In genomic region chr7:116245815-116246695, GRCm38 (mm10) we compare ENCODE assay signal across 9 mouse cellular contexts.
DNase-seq lines count a peak whose midpoint lies in the region; ATAC-seq lines count a peak whose summit lies in the region.
"Had no signal": no experiment of that assay in that cellular context is flagged by ENCODE, and none has a peak within 500 bp of the region (broad histone marks: within the 10 kb centered on the region; RNA-seq: fewer than 3 reads in every experiment).

No protein-coding gene starts in this region.

- WGBS in heart, embryonic 13.5 days, result 23% methylated on average over 15 of the region's 15 CpGs
- 34% methylated on average over 15 of the region's 15 CpGs for WGBS in liver, embryonic 13.5 days (ENCODE audit: insufficient replicate concordance)

- H3K4me1 ChIP-seq in brown adipose tissue, adult 24 weeks (ENCODE audit: control insufficient read depth, insufficient read depth, insufficient read length, low read length), result no peaks in the 10 kb centered on the region; the same call in 1 of the 2 replicates
- H3K4me1 ChIP-seq in heart, embryonic 13.5 days, result peaks cover 53% of the 10 kb centered on the region
- H3K4me1 ChIP-seq in liver, embryonic 13.5 days (replicated peaks), result peaks cover 13% of the 10 kb centered on the region

- peak overlapping the region; percentile 32; the same call in 1 of the 2 replicates for H3K4me3 ChIP-seq in brown adipose tissue, adult 24 weeks (ENCODE audit: insufficient read depth, low read depth, low read length)
- peak overlapping the region; percentile 34 for H3K4me3 ChIP-seq in heart, embryonic 13.5 days
- 0 out of 2 replicates have a peak overlapping the region, but pooled peaks have one; percentile 8 for H3K4me3 ChIP-seq in liver, embryonic 13.5 days (replicated peaks)

- H3K4me2 ChIP-seq in heart, embryonic 13.5 days, result peak overlapping the region; percentile 69
- peak overlapping the region; percentile 39 for H3K4me2 ChIP-seq in liver, embryonic 13.5 days

- H3K27me3 ChIP-seq in heart, embryonic 13.5 days (replicated peaks), result no peaks in the 10 kb centered on the region
- H3K27me3 ChIP-seq in liver, embryonic 13.5 days, result no peaks in the 10 kb centered on the region

- H3K9ac ChIP-seq in heart, embryonic 13.5 days, result peak overlapping the region; percentile 73
- H3K9ac ChIP-seq in liver, embryonic 13.5 days, result no peak overlapping the region

- no peak for ATAC-seq in heart, embryonic 13.5 days (ENCODE audit: extremely low read depth, insufficient number of reproducible peaks, low FRiP score, low TSS enrichment)
- no peak for ATAC-seq in liver, embryonic 13.5 days (ENCODE audit: low read depth)
- ATAC-seq in neutrophil, adult 5-6 weeks (ENCODE audit: extremely low read depth, insufficient number of reproducible peaks, low FRiP score, poor library complexity, severe bottlenecking), result peak; percentile 33; the same call in 1 of the 2 replicates

- no peak overlapping the region for H3K27ac ChIP-seq in brown adipose tissue, adult 24 weeks (replicated peaks; ENCODE audit: low read depth, low read length)
- H3K27ac ChIP-seq in heart, embryonic 13.5 days (replicated peaks), result peak overlapping the region; percentile 84
- H3K27ac ChIP-seq in liver, embryonic 13.5 days, result no peak overlapping the region

- peak; percentile 46 for DNase-seq in kidney, adult 18-20 months
- no peak for DNase-seq in kidney, adult 9 months
- no peak for DNase-seq in liver, embryonic 13.5 days
- no peak for DNase-seq in right cerebral cortex, postnatal 36 days (ENCODE audit: low spot score in 2 of 2)
- DNase-seq in urinary bladder, postnatal 4 days (ENCODE audit: low spot score in 2 of 2), result no peak

- no peaks in the 10 kb centered on the region for H3K9me3 ChIP-seq in heart, embryonic 13.5 days
- no peaks in the 10 kb centered on the region for H3K9me3 ChIP-seq in liver, embryonic 13.5 days (replicated peaks)
- H3K9me3 ChIP-seq: megakaryocyte, embryonic 14.5 days had no signal

- no peaks in the 10 kb centered on the region for H3K36me3 ChIP-seq in heart, embryonic 13.5 days
- no peaks in the 10 kb centered on the region for H3K36me3 ChIP-seq in liver, embryonic 13.5 days
